Mouse (Mus musculus) kidney, postnatal 25 days (tissue): ENCODE measurements around the gene 4931422A03Rik.
"Not testable (repeated sequence)": the region's sequence is repeated elsewhere in the genome, so short reads cannot be mapped to it uniquely, and the experiment has no call there.

Experiments
- DNase-seq, 2 experiments: peaks; one replicate each; pipeline ENCODE4 v3.0.0; 2021; ENCODE audit warnings: mixed read lengths in 2 of 2

The 4931422A03Rik gene

GRCm38 (mm10) chr2:104024656-104025055 is 3.5 kb downstream of the 4931422A03Rik start:
- no peak for DNase-seq

- DNase-seq, result no peak
Observed at GRCm38 (mm10) chr2:104023096-104023495, 5.1 kb downstream of the 4931422A03Rik start.

GRCm38 (mm10) chr2:104008853-104009252 is 19.3 kb downstream of the 4931422A03Rik start:
- not testable (repeated sequence) for DNase-seq

- DNase-seq, result no peak
Observed at GRCm38 (mm10) chr2:104007793-104008519, 20.2 kb downstream of the 4931422A03Rik start.

GRCm38 (mm10) chr2:104002711-104003413 is 25.3 kb downstream of the 4931422A03Rik start:
- peak; percentile 42 to 50 for DNase-seq

GRCm38 (mm10) chr2:104001861-104002260 is 26.3 kb downstream of the 4931422A03Rik start:
- DNase-seq, result no peak

- no peak for DNase-seq
Observed at GRCm38 (mm10) chr2:104001076-104001475, 27.1 kb downstream of the 4931422A03Rik start.

GRCm38 (mm10) chr2:103992618-103993332 is 35.4 kb downstream of the 4931422A03Rik start:
- no peak for DNase-seq

GRCm38 (mm10) chr2:103992162-103992561 is 36.0 kb downstream of the 4931422A03Rik start:
- DNase-seq, result no peak

- DNase-seq, result no peak
Observed at GRCm38 (mm10) chr2:103991303-103991702, 36.9 kb downstream of the 4931422A03Rik start.

- no peak for DNase-seq
Observed at GRCm38 (mm10) chr2:103989724-103990123, 38.4 kb downstream of the 4931422A03Rik start.

GRCm38 (mm10) chr2:103987595-103987994 is 40.6 kb downstream of the 4931422A03Rik start:
- not testable (repeated sequence) for DNase-seq

GRCm38 (mm10) chr2:103983146-103983545 is 45.0 kb downstream of the 4931422A03Rik start:
- no peak for DNase-seq

GRCm38 (mm10) chr2:103982250-103982649 is 45.9 kb downstream of the 4931422A03Rik start:
- peak; percentile 76 to 88 for DNase-seq

- DNase-seq, result no peak
Observed at GRCm38 (mm10) chr2:103977716-103978115, 50.4 kb downstream of the 4931422A03Rik start.

- DNase-seq, result no peak
Observed at GRCm38 (mm10) chr2:103977216-103977615, 50.9 kb downstream of the 4931422A03Rik start.

- DNase-seq, result no peak
Observed at GRCm38 (mm10) chr2:103975904-103976303, 52.3 kb downstream of the 4931422A03Rik start.

GRCm38 (mm10) chr2:103971838-103972237 is 56.3 kb downstream of the 4931422A03Rik start:
- no peak for DNase-seq

GRCm38 (mm10) chr2:103970791-103971649 is 57.1 kb downstream of the 4931422A03Rik start:
- DNase-seq, result peak in 1 of 2 experiments; percentile 5

GRCm38 (mm10) chr2:103970041-103970790 is 57.9 kb downstream of the 4931422A03Rik start:
- peak; percentile 49 to 70 for DNase-seq

GRCm38 (mm10) chr2:103969437-103970040 is 58.6 kb downstream of the 4931422A03Rik start:
- DNase-seq, result peak; percentile 73 to 85
